Mouse (Mus musculus) olfactory bulb, adult 2 months (tissue): ENCODE data around the gene Dhx34.
A peak's percentile ranks its signal among the peaks of the same experiment; 100 is the strongest.

Experiments used
- CTCF ChIP-seq: fragments of 200-500 bp; IDR thresholded peaks from 2 replicates; pipeline ENCODE4 v1.5.1; 2012; ENCODE audit warnings: low read depth, mild to moderate bottlenecking, low read length, moderate library complexity; ENCODE audit not compliant: insufficient read depth
- POLR2A ChIP-seq: fragments of 200-500 bp; IDR thresholded peaks from 2 replicates; pipeline ENCODE4 v1.6.1; 2012; ENCODE audit warnings: mild to moderate bottlenecking, low read depth, low read length, moderate library complexity; ENCODE audit not compliant: insufficient read depth

- TF ChIP-seq POLR2A (peak; percentile 42), CTCF (peak; percentile 72)
Observed at GRCm38 (mm10) chr7:16174597-16175541, 47.0 kb downstream of the Dhx34 start, which contains the start of gene Meis3.
